Mouse (Mus musculus) cortical plate, adult 2 months (tissue): ENCODE results near the gene Lin54.

Source experiments
- CTCF ChIP-seq: fragments of 200-500 bp; IDR thresholded peaks from 2 replicates; pipeline ENCODE4 v1.5.1; 2011; ENCODE audit warnings: mild to moderate bottlenecking, control low read depth, low read length; ENCODE audit not compliant: insufficient read depth; ENCODE audit errors: extremely low read depth
- POLR2A ChIP-seq: fragments of 200-500 bp; IDR thresholded peaks from 2 replicates; pipeline ENCODE4 v1.6.1; 2011; ENCODE audit warnings: mild to moderate bottlenecking, low read length, control low read depth; ENCODE audit not compliant: insufficient read depth; ENCODE audit errors: extremely low read depth

DNA sequence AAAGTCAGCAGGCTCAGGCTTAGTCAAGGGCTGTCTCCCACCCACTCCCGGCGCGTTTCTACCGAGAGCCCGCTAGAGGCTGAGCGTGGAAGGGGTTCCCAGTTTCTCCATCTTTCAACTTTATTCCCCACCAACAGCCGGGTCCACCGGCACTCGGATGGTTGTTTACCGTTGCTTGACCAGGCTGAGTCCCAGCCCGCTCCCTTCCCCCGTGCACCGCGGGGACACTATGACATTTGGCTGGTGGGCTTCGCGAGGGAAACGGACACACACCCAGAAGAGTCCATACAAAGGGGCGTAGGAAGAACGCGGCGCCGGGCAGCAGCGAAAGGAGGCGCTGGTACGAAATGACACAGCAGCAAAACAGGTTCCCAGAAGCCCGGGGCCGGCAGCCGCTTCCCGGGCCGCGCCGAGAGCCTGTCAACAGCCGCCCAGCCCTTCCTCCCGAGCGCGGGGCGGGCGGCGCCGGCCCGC is 571 bp downstream of the Lin54 start:
- no peak for TF ChIP-seq POLR2A
- no peak for TF ChIP-seq CTCF
